Mouse (Mus musculus): ENCODE data around the gene Rnf144b.

GRCm38 (mm10) chr13:47093791-47094190, 28.7 kb upstream of the Rnf144b start:
- no peak for TF ChIP-seq TCF12 (IDR thresholded peaks at IDR 0.05; ENCODE audit: insufficient read depth, poor library complexity, severe bottlenecking)
- no peak for TF ChIP-seq POLR2A (IDR thresholded peaks at IDR 0.05; ENCODE audit: insufficient read length, low read depth)
- TF ChIP-seq TCF3 (IDR thresholded peaks at IDR 0.05; ENCODE audit: insufficient read length, low read depth) = no peak
- TF ChIP-seq REST (IDR thresholded peaks at IDR 0.05; ENCODE audit: insufficient read depth, insufficient read length) = no peak
- TF ChIP-seq USF1 (IDR thresholded peaks at IDR 0.05; ENCODE audit: low read depth) = no peak
- no peak for TF ChIP-seq MYOG (IDR thresholded peaks at IDR 0.05; ENCODE audit: control insufficient read depth in 1 of 3, insufficient read depth in 1 of 3, insufficient read length in 2 of 3, low read depth in 2 of 3)
- TF ChIP-seq MAX (IDR thresholded peaks at IDR 0.05; ENCODE audit: low read depth) = no peak
- TF ChIP-seq E2F4 (IDR thresholded peaks at IDR 0.05; ENCODE audit: insufficient read depth) = no peak
- TF ChIP-seq POLR2AphosphoS2 (IDR thresholded peaks at IDR 0.05; ENCODE audit: insufficient read length, low read depth) = no peak
- no peak for TF ChIP-seq CEBPB (IDR thresholded peaks at IDR 0.05; ENCODE audit: insufficient read depth, poor library complexity, severe bottlenecking)
- TF ChIP-seq MYOD1 (IDR thresholded peaks at IDR 0.05; ENCODE audit: control insufficient read depth in 1 of 3, insufficient read length in 2 of 3, low read depth in 2 of 3) = no peak
- no peak for TF ChIP-seq SRF (IDR thresholded peaks at IDR 0.05; ENCODE audit: control insufficient read depth, insufficient read length, low read depth)
